Mouse (Mus musculus): ENCODE measurements at regions not wholly inside any gene's neighbourhood (a gene's known extent, or its start where the extent isn't known, plus 50 kb on each side); places are given as distances from the start of the nearest gene placed in this dataset.

DNA sequence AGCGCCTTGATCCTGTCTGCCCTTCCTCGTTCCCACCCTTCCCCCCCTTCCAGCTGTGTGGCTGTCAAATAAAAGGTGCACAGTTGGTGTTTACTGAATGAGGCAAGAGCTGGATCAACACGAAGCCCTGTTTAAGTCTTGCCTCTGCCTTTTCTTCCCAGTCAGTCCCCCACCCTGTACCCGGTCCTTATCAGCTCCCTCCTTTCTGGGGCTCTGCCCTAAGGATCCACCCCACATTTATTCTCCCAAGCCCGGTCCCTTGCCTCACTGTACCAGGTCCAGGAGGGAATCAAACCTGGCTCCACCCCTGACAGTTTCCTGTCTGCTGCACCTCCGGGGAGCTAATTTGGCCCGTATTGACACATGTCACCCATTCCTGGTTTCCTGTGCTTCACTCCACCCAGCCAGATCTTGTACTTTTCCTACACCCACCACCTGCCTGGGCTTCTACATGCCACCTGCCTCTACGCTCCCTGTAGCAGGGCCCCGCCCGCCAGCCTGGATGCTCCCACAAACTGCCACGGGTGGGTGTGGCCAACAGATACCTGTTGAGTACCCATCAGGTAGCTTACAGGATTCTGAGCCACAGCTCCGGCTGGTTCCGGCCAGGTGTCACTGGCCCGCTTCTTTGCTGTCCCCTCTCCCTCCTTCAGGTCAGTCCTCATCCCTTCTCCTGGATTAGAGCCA, 76.4 kb downstream of the Zfp169 start:
- H3K4me1 ChIP-seq (ENCODE audit: insufficient read depth) = no peaks in the 10 kb centered on the region
- TF ChIP-seq CTCF (IDR thresholded peaks at IDR 0.05; ENCODE audit: low read depth) = no peak
- WGBS = 75% methylated on average over 14 of the region's 14 CpGs
- DNase-seq = no peak
- no peaks in the 10 kb centered on the region for H3K36me3 ChIP-seq (ENCODE audit: insufficient read depth)
- no peak overlapping the region for H3K4me2 ChIP-seq (ENCODE audit: low read depth)
- H3K4me3 ChIP-seq (ENCODE audit: low read depth, low read length) = no peak overlapping the region
- H3K27me3 ChIP-seq (ENCODE audit: insufficient read depth, low read length) = no peaks in the 10 kb centered on the region
- H3K9me3 ChIP-seq (ENCODE audit: low read length) = no peaks in the 10 kb centered on the region
- no peak for ATAC-seq
- no peak overlapping the region for H3K9ac ChIP-seq
- no peak overlapping the region for H3K27ac ChIP-seq (ENCODE audit: low read depth, low read length)

Measured in forebrain, postnatal 0 days (tissue).